Mouse (Mus musculus) olfactory bulb, adult 2 months (tissue): Measurements from ENCODE around the gene Hnrnph3. TPM values are rescaled to one million over a fixed set of nuclear protein-coding genes. Genes with fewer than 3 reads are reported as not detected.

Experiments used
- H3K27ac ChIP-seq: fragments of 200-500 bp; 2 replicates; pipeline ENCODE4 v1.5.1; 2012; ENCODE audit warnings: low read depth, low read length; ENCODE audit not compliant: insufficient read depth
- H3K4me1 ChIP-seq: fragments of 200-500 bp; 2 replicates; pipeline ENCODE4 v1.6.1; 2012; ENCODE audit warnings: low read length; ENCODE audit not compliant: control insufficient read depth, insufficient read depth
- H3K4me3 ChIP-seq: fragments of 200-500 bp; 2 replicates; pipeline ENCODE4 v1.5.1; 2012; ENCODE audit warnings: mild to moderate bottlenecking, low read depth, low read length, moderate library complexity; ENCODE audit not compliant: insufficient read depth
- CTCF ChIP-seq: fragments of 200-500 bp; IDR thresholded peaks from 2 replicates; pipeline ENCODE4 v1.5.1; 2012; ENCODE audit warnings: low read depth, mild to moderate bottlenecking, low read length, moderate library complexity; ENCODE audit not compliant: insufficient read depth
- POLR2A ChIP-seq: fragments of 200-500 bp; IDR thresholded peaks from 2 replicates; pipeline ENCODE4 v1.6.1; 2012; ENCODE audit warnings: mild to moderate bottlenecking, low read depth, low read length, moderate library complexity; ENCODE audit not compliant: insufficient read depth
- WGBS: fragments of 180-500 bp; shearing (Covaris S2); methylation state at CpG from one replicate; pipeline ENCODE4 v1.1.7; 2018; 5-methylcytosine and 5-hydroxymethylcytosine counted together
- polyA plus RNA-seq: library from polyadenylated mRNA; stranded (reverse); fragments of >200 nt; gene quantifications from 2 replicates; pipeline ENCODE4 v1.2.4, GENCODE M21; 2012; ENCODE audit warnings: low replicate concordance; ENCODE audit not compliant: missing spikeins, insufficient read depth, insufficient read length

The Hnrnph3 gene
- polyA plus RNA-seq, 1 experiment = 251 TPM

GRCm38 (mm10) chr10:62984072-62984471 lies 39.9 kb downstream of the Hnrnph3 start:
- Histone ChIP-seq H3K27ac (no peak overlapping the region), H3K4me3 (no peak overlapping the region), H3K4me1 (peaks cover 11% of the 10 kb centered on the region)
- WGBS = 94% methylated on average over 11 of the region's 11 CpGs
- TF ChIP-seq CTCF = no peak
- TF ChIP-seq POLR2A = no peak

GRCm38 (mm10) chr10:62980039-62980954 lies 43.7 kb downstream of the Hnrnph3 start, which contains the start of gene Rufy2:
Gene Rufy2, plus strand, starts transcription at chr10:62980223.
- TF ChIP-seq CTCF (peak; percentile 79; the same call in 1 of the 2 replicates), POLR2A (peak; percentile 78)
- peak within 1 kb of the TSS; percentile 92 for H3K4me3 ChIP-seq
- peaks cover 8% of the 10 kb centered on the region for H3K4me1 ChIP-seq
- under 1% methylated on average over 76 of the region's 77 CpGs for WGBS
- H3K27ac ChIP-seq = peak within 1 kb of the TSS; percentile 68

DNA sequence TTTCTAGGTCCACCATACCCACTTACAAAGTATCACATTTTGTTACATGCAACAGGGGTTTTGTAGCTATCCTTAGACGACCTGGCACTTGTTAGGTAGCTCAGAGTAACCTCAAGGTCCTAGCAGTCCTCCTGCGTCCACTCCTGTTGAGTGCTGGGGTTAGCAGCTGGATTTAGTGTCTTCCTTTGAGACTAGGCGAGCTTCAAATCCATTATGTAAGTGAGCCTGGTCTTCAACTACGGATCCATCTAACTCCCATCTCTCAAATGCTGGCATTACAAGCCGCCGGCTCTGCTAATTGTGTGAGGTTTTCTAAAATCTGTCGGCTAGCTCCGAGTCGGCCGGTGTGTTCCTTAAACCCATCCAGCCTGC lies 44.4 kb downstream of the Hnrnph3 start:
- Histone ChIP-seq H3K4me3 (peak overlapping the region; percentile 92), H3K4me1 (peaks cover 6% of the 10 kb centered on the region), H3K27ac (peak overlapping the region; percentile 17; the same call in 1 of the 2 replicates)
- TF ChIP-seq POLR2A (no peak), CTCF (no peak)
- 8% methylated on average over 10 of the region's 10 CpGs for WGBS

DNA sequence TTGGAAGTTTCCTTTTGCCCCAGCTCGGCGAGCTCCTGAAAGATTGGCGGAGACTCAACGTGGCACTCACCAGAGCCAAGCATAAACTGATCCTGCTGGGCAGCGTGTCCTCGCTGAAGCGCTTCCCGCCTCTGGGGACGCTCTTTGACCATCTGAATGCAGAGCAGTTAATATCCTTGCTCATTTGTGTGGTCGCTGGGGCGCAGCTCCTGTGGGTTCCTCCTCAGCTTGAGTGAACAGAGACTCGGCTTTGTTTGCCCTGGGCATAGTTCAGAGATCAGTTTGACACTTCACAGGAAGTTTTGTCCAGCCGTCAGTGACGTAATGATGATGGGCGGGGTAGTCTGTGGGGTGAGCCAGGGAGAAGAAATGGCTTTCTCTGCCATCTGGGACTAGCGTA lies 52.2 kb downstream of the Hnrnph3 start:
- H3K4me1 ChIP-seq = no peaks in the 10 kb centered on the region
- no peak overlapping the region for H3K27ac ChIP-seq
- H3K4me3 ChIP-seq = no peak overlapping the region
- no peak for TF ChIP-seq POLR2A
- no peak for TF ChIP-seq CTCF
- 58% methylated on average over 16 of the region's 16 CpGs for WGBS

GRCm38 (mm10) chr10:62966291-62966690 lies 57.7 kb downstream of the Hnrnph3 start:
- Histone ChIP-seq H3K4me1 (no peaks in the 10 kb centered on the region), H3K27ac (no peak overlapping the region), H3K4me3 (no peak overlapping the region)
- no peak for TF ChIP-seq CTCF
- no peak for TF ChIP-seq POLR2A
- 97% methylated on average over 15 of the region's 15 CpGs for WGBS

DNA sequence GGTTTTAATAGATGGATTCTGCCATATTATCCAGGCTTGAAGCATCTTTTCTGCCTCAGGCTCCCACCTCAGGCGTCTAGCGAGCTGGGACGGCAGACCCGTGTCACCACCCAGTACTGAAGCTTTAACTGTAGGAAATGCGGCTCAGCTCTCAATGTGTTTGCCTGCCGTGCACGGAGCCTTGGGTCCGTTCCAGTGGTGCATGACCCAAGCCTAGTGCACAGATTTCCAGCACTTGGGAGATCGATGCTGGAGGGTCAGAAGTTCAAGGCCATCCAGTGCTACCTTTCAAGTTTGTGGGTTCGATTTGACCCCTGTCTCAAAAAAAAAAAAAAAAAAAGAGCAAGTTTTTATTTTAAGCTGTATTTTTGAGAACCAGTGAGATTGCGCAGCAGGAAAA lies 58.2 kb downstream of the Hnrnph3 start:
- no peaks in the 10 kb centered on the region for H3K4me1 ChIP-seq
- 95% methylated on average over 11 of the region's 11 CpGs for WGBS
- TF ChIP-seq POLR2A = no peak
- H3K27ac ChIP-seq = no peak overlapping the region
- no peak overlapping the region for H3K4me3 ChIP-seq

Other genes with a start within 250 kb of the Hnrnph3 start
- 78.8 TPM in 1 of 2 replicates, not detected in the other for gene Ccar1, start 231.9 kb downstream of the Hnrnph3 start, polyA plus RNA-seq
- not detected in 2 replicates for gene Tet1, start 115.2 kb downstream of the Hnrnph3 start, polyA plus RNA-seq
- not detected in 2 replicates for gene Slc25a16, start 103.6 kb downstream of the Hnrnph3 start, polyA plus RNA-seq
- not detected in 2 replicates for gene Dna2, start 77.2 kb downstream of the Hnrnph3 start, polyA plus RNA-seq
- gene Rufy2, start 44.0 kb downstream of the Hnrnph3 start, polyA plus RNA-seq = not detected in 2 replicates
- not detected in 2 replicates for gene Pbld2, start 98 bp upstream of the Hnrnph3 start, polyA plus RNA-seq
- not detected in 2 replicates for gene Pbld1, start 35.9 kb upstream of the Hnrnph3 start, polyA plus RNA-seq
- not detected in 2 replicates for gene Atoh7, start 75.4 kb upstream of the Hnrnph3 start, polyA plus RNA-seq
- not detected in 2 replicates for gene Mypn, start 179.7 kb upstream of the Hnrnph3 start, polyA plus RNA-seq
- gene Herc4, start 219.6 kb upstream of the Hnrnph3 start, polyA plus RNA-seq = not detected in 2 replicates